Mouse (Mus musculus): ENCODE results near the gene Csnk1d. TPM values are rescaled to one million over a fixed set of nuclear protein-coding genes. Genes with fewer than 3 reads are reported as not detected.
A peak's percentile ranks its signal among the peaks of the same experiment; 100 is the strongest.

Gene Csnk1d
- polyA plus RNA-seq, 1 experiment from 2014 or later = 47.9 TPM

DNA sequence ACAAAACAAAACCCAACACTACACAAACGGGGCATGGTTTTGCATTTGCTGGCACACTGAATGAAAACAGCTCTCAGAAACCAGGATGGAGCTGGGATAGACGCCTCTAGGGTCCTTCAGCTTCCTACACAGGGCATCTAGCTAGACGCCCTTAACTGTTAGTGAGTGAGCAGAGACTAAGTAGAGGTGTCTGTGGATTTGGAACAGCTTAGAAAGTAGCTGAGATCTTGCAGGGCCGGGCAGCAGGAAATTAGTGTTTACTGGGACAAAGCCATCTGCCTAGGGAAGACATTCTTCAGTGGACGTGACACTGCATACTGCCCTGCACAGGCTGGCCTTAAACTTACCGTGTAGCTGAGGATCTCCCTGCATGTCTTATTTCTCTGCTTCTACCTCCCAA lies 24.3 kb upstream of the Csnk1d start:
- Histone ChIP-seq H3K4me3 (ENCODE audit: low read depth, low read length) (no peak overlapping the region), H3K9me3 (replicated peaks; ENCODE audit: control insufficient read depth, low read length) (no peaks in the 10 kb centered on the region), H3K27me3 (ENCODE audit: control insufficient read depth, insufficient read depth, low read length) (no peaks in the 10 kb centered on the region), H3K27ac (ENCODE audit: low read depth, low read length) (no peak overlapping the region), H3K4me1 (ENCODE audit: control insufficient read depth, insufficient read depth, low read length) (peaks cover 4% of the 10 kb centered on the region; the same call in 1 of the 2 replicates), H3K4me2 (no peak overlapping the region; the same call in 1 of the 2 replicates), H3K9ac (ENCODE audit: low read depth, low read length) (no peak overlapping the region), H3K36me3 (ENCODE audit: control insufficient read depth, insufficient read depth, low read length) (no peaks in the 10 kb centered on the region)
- no peak for ATAC-seq (replicated peaks; ENCODE audit: insufficient number of reproducible peaks, low FRiP score, low TSS enrichment)
- 32% methylated on average over 6 of the region's 6 CpGs for WGBS (ENCODE audit: insufficient replicate concordance)

- H3K27ac ChIP-seq (ENCODE audit: low read depth, low read length) = peak overlapping the region; percentile 50; the same call in 1 of the 2 replicates
- 0 out of 2 replicates have a peak overlapping the region, but pooled peaks have one; percentile 17 for H3K9ac ChIP-seq (ENCODE audit: low read depth, low read length)
- H3K4me1 ChIP-seq (ENCODE audit: control insufficient read depth, insufficient read depth, low read length) = peaks cover 4% of the 10 kb centered on the region; the same call in 1 of the 2 replicates
- no peak; the same call in 1 of the 2 replicates for ATAC-seq (replicated peaks; ENCODE audit: insufficient number of reproducible peaks, low FRiP score, low TSS enrichment)
- no peaks in the 10 kb centered on the region for H3K9me3 ChIP-seq (replicated peaks; ENCODE audit: control insufficient read depth, low read length)
- no peaks in the 10 kb centered on the region for H3K27me3 ChIP-seq (ENCODE audit: control insufficient read depth, insufficient read depth, low read length)
- H3K4me2 ChIP-seq = peak overlapping the region; percentile 55
- WGBS (ENCODE audit: insufficient replicate concordance) = 35% methylated on average over 19 of the region's 19 CpGs
- H3K36me3 ChIP-seq (ENCODE audit: control insufficient read depth, insufficient read depth, low read length) = no peaks in the 10 kb centered on the region
- H3K4me3 ChIP-seq (ENCODE audit: low read depth, low read length) = peak overlapping the region; percentile 25
Observed at GRCm38 (mm10) chr11:121014896-121015300, 23.8 kb upstream of the Csnk1d start.

DNA sequence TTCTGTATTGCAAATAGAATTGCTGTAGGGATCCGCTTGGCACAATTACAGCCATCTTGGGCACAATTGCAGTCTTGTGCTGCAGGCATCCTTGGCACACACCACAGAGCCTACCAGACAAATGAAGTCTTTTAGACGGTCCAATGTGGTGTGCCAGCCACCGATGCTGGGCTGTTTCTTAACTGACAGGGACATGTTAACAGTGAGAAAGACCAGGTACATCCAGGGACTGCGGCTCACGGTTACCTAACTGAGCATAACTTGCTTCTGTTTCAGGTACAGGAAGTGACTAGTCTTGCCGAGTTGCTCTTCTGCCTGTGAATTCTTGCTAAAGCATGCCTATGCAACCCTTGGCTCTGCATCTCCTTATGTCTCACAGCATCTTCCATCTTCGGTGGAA lies 22.5 kb upstream of the Csnk1d start:
- Histone ChIP-seq H3K27ac (ENCODE audit: low read depth, low read length) (no peak overlapping the region), H3K27me3 (ENCODE audit: control insufficient read depth, insufficient read depth, low read length) (no peaks in the 10 kb centered on the region), H3K9ac (ENCODE audit: low read depth, low read length) (no peak overlapping the region), H3K4me3 (ENCODE audit: low read depth, low read length) (no peak overlapping the region), H3K4me1 (ENCODE audit: control insufficient read depth, insufficient read depth, low read length) (peaks cover 4% of the 10 kb centered on the region; the same call in 1 of the 2 replicates), H3K9me3 (replicated peaks; ENCODE audit: control insufficient read depth, low read length) (no peaks in the 10 kb centered on the region), H3K36me3 (ENCODE audit: control insufficient read depth, insufficient read depth, low read length) (no peaks in the 10 kb centered on the region), H3K4me2 (no peak overlapping the region)
- WGBS (ENCODE audit: insufficient replicate concordance) = 79% methylated on average over 7 of the region's 7 CpGs
- ATAC-seq (replicated peaks; ENCODE audit: insufficient number of reproducible peaks, low FRiP score, low TSS enrichment) = no peak

- Histone ChIP-seq H3K27me3 (ENCODE audit: control insufficient read depth, insufficient read depth, low read length) (no peaks in the 10 kb centered on the region), H3K36me3 (ENCODE audit: control insufficient read depth, insufficient read depth, low read length) (no peaks in the 10 kb centered on the region), H3K4me3 (ENCODE audit: low read depth, low read length) (no peak overlapping the region), H3K4me1 (ENCODE audit: control insufficient read depth, insufficient read depth, low read length) (peaks cover 4% of the 10 kb centered on the region; the same call in 1 of the 2 replicates), H3K9me3 (replicated peaks; ENCODE audit: control insufficient read depth, low read length) (no peaks in the 10 kb centered on the region), H3K9ac (ENCODE audit: low read depth, low read length) (no peak overlapping the region), H3K4me2 (no peak overlapping the region), H3K27ac (ENCODE audit: low read depth, low read length) (no peak overlapping the region)
- no peak for ATAC-seq (replicated peaks; ENCODE audit: insufficient number of reproducible peaks, low FRiP score, low TSS enrichment)
- 93% methylated on average over 3 of the region's 3 CpGs for WGBS (ENCODE audit: insufficient replicate concordance)
Observed at GRCm38 (mm10) chr11:121010044-121010755, 19.1 kb upstream of the Csnk1d start.

- Histone ChIP-seq H3K4me3 (ENCODE audit: low read depth, low read length) (no peak overlapping the region), H3K27me3 (ENCODE audit: control insufficient read depth, insufficient read depth, low read length) (no peaks in the 10 kb centered on the region), H3K9me3 (replicated peaks; ENCODE audit: control insufficient read depth, low read length) (no peaks in the 10 kb centered on the region), H3K27ac (ENCODE audit: low read depth, low read length) (no peak overlapping the region), H3K9ac (ENCODE audit: low read depth, low read length) (no peak overlapping the region), H3K36me3 (ENCODE audit: control insufficient read depth, insufficient read depth, low read length) (no peaks in the 10 kb centered on the region), H3K4me1 (ENCODE audit: control insufficient read depth, insufficient read depth, low read length) (no peaks in the 10 kb centered on the region), H3K4me2 (no peak overlapping the region)
- WGBS (ENCODE audit: insufficient replicate concordance) = 61% methylated on average over 6 of the region's 6 CpGs
- ATAC-seq (replicated peaks; ENCODE audit: insufficient number of reproducible peaks, low FRiP score, low TSS enrichment) = no peak
Observed at GRCm38 (mm10) chr11:121006184-121006583, 15.1 kb upstream of the Csnk1d start.

DNA sequence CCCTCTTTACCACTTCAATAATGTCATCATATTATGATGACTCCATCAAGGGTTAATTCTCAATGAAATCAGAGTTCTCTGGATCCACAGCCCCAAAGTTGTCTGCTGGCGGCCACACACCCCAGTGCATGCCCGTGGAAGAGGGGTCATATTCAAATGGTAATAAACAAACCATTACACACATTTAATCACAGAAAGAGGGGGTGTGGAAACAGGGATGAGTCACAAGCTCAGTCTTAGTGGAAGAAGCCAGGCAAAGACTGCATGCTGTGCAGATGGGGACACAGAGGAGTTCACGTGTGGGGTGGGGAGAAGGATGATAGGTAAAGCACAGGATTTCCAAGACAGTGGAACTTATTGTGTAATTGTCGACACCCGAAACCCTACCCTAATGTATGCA lies 13.2 kb upstream of the Csnk1d start:
- Histone ChIP-seq H3K9ac (ENCODE audit: low read depth, low read length) (no peak overlapping the region), H3K27me3 (ENCODE audit: control insufficient read depth, insufficient read depth, low read length) (no peaks in the 10 kb centered on the region), H3K36me3 (ENCODE audit: control insufficient read depth, insufficient read depth, low read length) (no peaks in the 10 kb centered on the region), H3K4me2 (no peak overlapping the region), H3K4me3 (ENCODE audit: low read depth, low read length) (no peak overlapping the region), H3K4me1 (ENCODE audit: control insufficient read depth, insufficient read depth, low read length) (no peaks in the 10 kb centered on the region), H3K27ac (ENCODE audit: low read depth, low read length) (no peak overlapping the region), H3K9me3 (replicated peaks; ENCODE audit: control insufficient read depth, low read length) (no peaks in the 10 kb centered on the region)
- 65% methylated on average over 5 of the region's 5 CpGs for WGBS (ENCODE audit: insufficient replicate concordance)
- no peak for ATAC-seq (replicated peaks; ENCODE audit: insufficient number of reproducible peaks, low FRiP score, low TSS enrichment)

DNA sequence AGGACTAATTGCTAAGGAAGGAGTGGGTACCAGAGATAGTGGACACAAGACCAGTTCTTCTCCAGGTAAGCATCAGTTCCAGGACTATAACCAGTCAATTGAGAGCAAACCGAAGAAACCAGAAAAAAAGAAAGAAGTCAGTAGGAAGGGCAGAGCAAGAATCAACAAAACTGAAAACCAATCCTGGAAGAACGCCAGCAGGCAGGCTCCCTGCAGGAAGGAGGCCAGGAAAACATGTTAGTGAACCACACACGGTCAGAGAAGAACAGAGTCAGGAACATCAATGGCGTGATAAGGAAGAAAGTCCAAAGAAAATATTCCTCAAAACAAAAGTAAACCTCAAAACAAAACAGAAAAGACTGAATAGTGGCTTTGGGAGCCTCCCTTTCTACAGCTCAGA lies 10.8 kb upstream of the Csnk1d start:
- Histone ChIP-seq H3K36me3 (ENCODE audit: control insufficient read depth, insufficient read depth, low read length) (no peaks in the 10 kb centered on the region; the same call in 1 of the 2 replicates), H3K9ac (ENCODE audit: low read depth, low read length) (no peak overlapping the region), H3K9me3 (replicated peaks; ENCODE audit: control insufficient read depth, low read length) (no peaks in the 10 kb centered on the region), H3K4me1 (ENCODE audit: control insufficient read depth, insufficient read depth, low read length) (no peaks in the 10 kb centered on the region), H3K27ac (ENCODE audit: low read depth, low read length) (no peak overlapping the region), H3K27me3 (ENCODE audit: control insufficient read depth, insufficient read depth, low read length) (no peaks in the 10 kb centered on the region), H3K4me2 (no peak overlapping the region), H3K4me3 (ENCODE audit: low read depth, low read length) (no peak overlapping the region)
- WGBS (ENCODE audit: insufficient replicate concordance) = 65% methylated on average over 4 of the region's 4 CpGs
- ATAC-seq (replicated peaks; ENCODE audit: insufficient number of reproducible peaks, low FRiP score, low TSS enrichment) = no peak

DNA sequence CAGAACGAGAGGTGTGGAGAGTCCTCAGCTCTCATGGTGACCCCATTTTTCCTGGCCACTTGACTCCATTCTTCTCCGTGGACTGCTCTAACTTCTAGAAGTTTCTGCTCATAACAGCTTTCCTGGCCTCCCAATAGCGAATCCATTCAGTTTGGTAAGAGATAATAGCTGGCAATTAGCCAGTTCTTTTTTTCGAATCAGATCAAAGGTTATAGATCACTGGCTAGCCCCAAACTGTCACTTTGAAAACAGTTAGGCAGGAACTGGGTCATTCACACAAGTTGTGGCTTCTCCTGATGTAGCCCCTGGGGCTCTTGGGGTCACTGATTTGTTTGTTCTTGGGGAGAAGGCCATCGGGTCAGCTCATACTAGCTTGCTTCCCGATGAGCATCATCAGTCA lies 3.6 kb upstream of the Csnk1d start:
- Histone ChIP-seq H3K4me1 (ENCODE audit: control insufficient read depth, insufficient read depth, low read length) (peaks cover 8% of the 10 kb centered on the region), H3K36me3 (ENCODE audit: control insufficient read depth, insufficient read depth, low read length) (no peaks in the 10 kb centered on the region; the same call in 1 of the 2 replicates), H3K9ac (ENCODE audit: low read depth, low read length) (no peak overlapping the region), H3K4me3 (ENCODE audit: low read depth, low read length) (no peak overlapping the region), H3K9me3 (replicated peaks; ENCODE audit: control insufficient read depth, low read length) (no peaks in the 10 kb centered on the region), H3K4me2 (no peak overlapping the region), H3K27me3 (ENCODE audit: control insufficient read depth, insufficient read depth, low read length) (no peaks in the 10 kb centered on the region), H3K27ac (ENCODE audit: low read depth, low read length) (no peak overlapping the region)
- 86% methylated on average over 6 of the region's 6 CpGs for WGBS (ENCODE audit: insufficient replicate concordance)
- ATAC-seq (replicated peaks; ENCODE audit: insufficient number of reproducible peaks, low FRiP score, low TSS enrichment) = no peak

DNA sequence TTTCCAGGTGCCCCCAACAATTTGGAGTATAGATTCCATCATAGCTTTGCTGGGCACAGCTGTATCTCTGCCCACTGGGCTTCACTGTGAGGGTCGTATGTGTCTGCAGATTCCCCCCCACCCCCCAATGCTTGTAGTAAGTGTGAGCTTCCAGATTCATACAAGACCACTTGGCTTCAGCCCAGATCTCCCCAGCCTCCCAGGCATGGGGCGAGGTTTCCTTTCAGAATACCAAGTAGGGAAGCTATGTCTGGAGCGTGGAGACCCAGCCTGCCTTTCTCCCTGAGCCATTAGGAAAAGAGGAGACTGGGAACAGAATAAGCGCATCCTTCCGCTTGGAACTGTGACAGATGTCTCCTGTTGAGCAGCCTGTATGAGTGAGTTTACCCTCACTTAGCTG lies 2.5 kb upstream of the Csnk1d start:
- H3K9me3 ChIP-seq (replicated peaks; ENCODE audit: control insufficient read depth, low read length) = no peaks in the 10 kb centered on the region
- H3K4me3 ChIP-seq (ENCODE audit: low read depth, low read length) = no peak overlapping the region
- H3K27ac ChIP-seq (ENCODE audit: low read depth, low read length) = no peak overlapping the region
- H3K9ac ChIP-seq (ENCODE audit: low read depth, low read length) = no peak overlapping the region
- H3K36me3 ChIP-seq (ENCODE audit: control insufficient read depth, insufficient read depth, low read length) = no peaks in the 10 kb centered on the region
- 88% methylated on average over 5 of the region's 5 CpGs for WGBS (ENCODE audit: insufficient replicate concordance)
- no peaks in the 10 kb centered on the region for H3K27me3 ChIP-seq (ENCODE audit: control insufficient read depth, insufficient read depth, low read length)
- peaks cover 19% of the 10 kb centered on the region for H3K4me1 ChIP-seq (ENCODE audit: control insufficient read depth, insufficient read depth, low read length)
- H3K4me2 ChIP-seq = no peak overlapping the region
- ATAC-seq (replicated peaks; ENCODE audit: insufficient number of reproducible peaks, low FRiP score, low TSS enrichment) = no peak
